Mouse (Mus musculus): Measurements from ENCODE around the gene 4833439L19Rik. TPM values are rescaled to one million over a fixed set of nuclear protein-coding genes. Genes with fewer than 3 reads are reported as not detected.

Gene 4833439L19Rik
- polyA plus RNA-seq, 3 experiments from 2014 or later: 63.9 to 72.0 (median 71.8) TPM

- no peak for ATAC-seq
Measured at GRCm38 (mm10) chr13:54505920-54506319, 59.3 kb downstream of the 4833439L19Rik start.

GRCm38 (mm10) chr13:54504611-54505260 is 60.5 kb downstream of the 4833439L19Rik start:
- ATAC-seq: no peak

- ATAC-seq: peak; percentile 75
Measured at GRCm38 (mm10) chr13:54503604-54504521, 61.4 kb downstream of the 4833439L19Rik start, which contains the start of gene Simc1. Gene Simc1 (plus strand): TSS chr13:54503779.

GRCm38 (mm10) chr13:54503278-54503603 is 62.0 kb downstream of the 4833439L19Rik start:
- peak; percentile 14 for ATAC-seq

- no peak for ATAC-seq
Measured at GRCm38 (mm10) chr13:54501957-54502690, 63.1 kb downstream of the 4833439L19Rik start.

GRCm38 (mm10) chr13:54501352-54501751 is 63.9 kb downstream of the 4833439L19Rik start:
- ATAC-seq: peak; percentile 60

Other genes with a start within 250 kb of the 4833439L19Rik start
- not detected for gene Cplx2, start 194.1 kb downstream of the 4833439L19Rik start, polyA plus RNA-seq (2017; shearing (Covaris generic))
- 10 to 100 TPM; 26.8 to 33.5 (median 32.7) TPM for gene Thoc3, start 96.6 kb downstream of the 4833439L19Rik start, polyA plus RNA-seq (2017; shearing (Covaris generic))
- 10 to 100 TPM in 2 of 3 experiments, 1 to 10 TPM in 1; 4.9 to 10.6 (median 10.0) TPM for gene Simc1, start 61.7 kb downstream of the 4833439L19Rik start, polyA plus RNA-seq (2017; shearing (Covaris generic))
- gene Arl10, start 9.6 kb upstream of the 4833439L19Rik start, polyA plus RNA-seq (2017; shearing (Covaris generic)): 1 to 10 TPM; 4.2 to 9.1 (median 4.2) TPM
- 10 to 100 TPM; 53.6 to 63.9 (median 55.8) TPM for gene Nop16, start 24.7 kb upstream of the 4833439L19Rik start, polyA plus RNA-seq (2017; shearing (Covaris generic))
- gene Higd2a, start 24.8 kb upstream of the 4833439L19Rik start, polyA plus RNA-seq (2017; shearing (Covaris generic)): 100 to 1,000 TPM; 101 to 139 (median 122) TPM
- 10 to 100 TPM; 10.2 to 13.8 (median 11.3) TPM for gene Cltb, start 45.9 kb upstream of the 4833439L19Rik start, polyA plus RNA-seq (2017; shearing (Covaris generic))
- 10 to 100 TPM; 71.0 to 88.8 (median 87.8) TPM for gene Faf2, start 56.3 kb upstream of the 4833439L19Rik start, polyA plus RNA-seq (2017; shearing (Covaris generic))
- 10 to 100 TPM; 24.3 to 29.6 (median 28.6) TPM for gene Rnf44, start 128.5 kb upstream of the 4833439L19Rik start, polyA plus RNA-seq (2017; shearing (Covaris generic))
- gene Cdhr2, start 136.0 kb upstream of the 4833439L19Rik start, polyA plus RNA-seq (2017; shearing (Covaris generic)): not detected
- gene Gprin1, start 184.4 kb upstream of the 4833439L19Rik start, polyA plus RNA-seq (2017; shearing (Covaris generic)): not detected
- gene Sncb, start 201.2 kb upstream of the 4833439L19Rik start, polyA plus RNA-seq (2017; shearing (Covaris generic)): 1 to 10 TPM in 1 of 3 experiments, under 1 TPM in 1, not detected in 1; 0.87 to 2.3 TPM
- gene Eif4e1b, start 218.6 kb upstream of the 4833439L19Rik start, polyA plus RNA-seq (2017; shearing (Covaris generic)): not detected
- gene Tspan17, start 223.9 kb upstream of the 4833439L19Rik start, polyA plus RNA-seq (2017; shearing (Covaris generic)): 1 to 10 TPM; 1.5 to 6.7 (median 2.2) TPM